9 mouse cellular contexts compared by ENCODE assay signal in the genomic region with DNA sequence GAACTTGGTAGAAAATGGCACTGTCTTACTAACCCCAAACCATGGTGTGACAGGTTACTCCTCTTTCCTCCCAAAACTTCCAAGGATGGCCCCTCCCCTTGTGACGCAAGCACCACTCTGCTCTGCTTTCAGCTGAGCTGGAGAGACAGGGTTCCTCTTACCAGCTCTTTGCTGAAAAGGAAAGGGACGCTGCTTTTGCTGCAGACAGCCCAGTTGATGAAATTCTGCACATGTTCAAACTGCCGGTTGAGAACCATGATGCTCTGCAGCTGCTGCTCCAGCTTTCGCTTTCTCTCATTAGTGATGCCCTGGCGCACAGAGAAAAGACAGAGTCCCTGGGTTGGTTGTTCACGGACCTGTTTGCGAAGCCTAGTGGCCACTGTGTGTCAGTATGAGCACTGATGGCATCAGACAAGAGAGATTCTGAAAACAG. TPM values are rescaled to one million over a fixed set of nuclear protein-coding genes. Genes with fewer than 3 reads are reported as not detected.
A peak's percentile ranks its signal among the peaks of the same experiment; 100 is the strongest.
DNase-seq lines count a peak whose midpoint lies in the region; ATAC-seq lines count a peak whose summit lies in the region.
"Had no signal": no experiment of that assay in that cellular context is flagged by ENCODE, and none has a peak within 500 bp of the region (broad histone marks: within the 10 kb centered on the region; RNA-seq: fewer than 3 reads in every experiment).

No protein-coding gene starts in this region.

- H3K9me3 ChIP-seq in embryonic facial prominence, embryonic 10.5 days = no peaks in the 10 kb centered on the region
- H3K9me3 ChIP-seq in hindbrain, embryonic 11.5 days (ENCODE audit: control insufficient read depth, low read length) = no peaks in the 10 kb centered on the region
- no peaks in the 10 kb centered on the region for H3K9me3 ChIP-seq in lung, embryonic 16.5 days (ENCODE audit: control insufficient read depth, low read length)
- H3K9me3 ChIP-seq: limb, embryonic 15.5 days had no signal

- no peaks in the 10 kb centered on the region for H3K36me3 ChIP-seq in embryonic facial prominence, embryonic 10.5 days (replicated peaks)
- H3K36me3 ChIP-seq in hindbrain, embryonic 11.5 days (ENCODE audit: control insufficient read depth, insufficient read depth, low read length) = no peaks in the 10 kb centered on the region
- H3K36me3 ChIP-seq in lung, embryonic 16.5 days (ENCODE audit: control insufficient read depth, insufficient read depth, low read length) = no peaks in the 10 kb centered on the region
- H3K36me3 ChIP-seq: limb, embryonic 15.5 days had no signal

- intact Hi-C loops in left cerebral cortex, postnatal 14 days (cut with DNase I) = no loop called here

- H3K4me1 ChIP-seq in embryonic facial prominence, embryonic 10.5 days = peaks cover 16% of the 10 kb centered on the region
- H3K4me1 ChIP-seq in hindbrain, embryonic 11.5 days (replicated peaks; ENCODE audit: control insufficient read depth, insufficient read depth, low read length) = no peaks in the 10 kb centered on the region
- no peaks in the 10 kb centered on the region for H3K4me1 ChIP-seq in lung, embryonic 16.5 days (replicated peaks; ENCODE audit: control insufficient read depth, insufficient read depth, low read length)

- H3K27ac ChIP-seq in embryonic facial prominence, embryonic 10.5 days (replicated peaks) = no peak overlapping the region
- no peak overlapping the region for H3K27ac ChIP-seq in hindbrain, embryonic 11.5 days (ENCODE audit: low read depth, low read length)
- no peak overlapping the region for H3K27ac ChIP-seq in lung, embryonic 16.5 days (ENCODE audit: low read length)
- H3K27ac ChIP-seq: limb, embryonic 15.5 days had no signal

- DNase-seq in left cerebral cortex, postnatal 14 days (ENCODE audit: low spot score in 2 of 2) = peak; percentile 20 to 42
- DNase-seq in left cerebral cortex, adult 11 months (ENCODE audit: low spot score) = no peak
- DNase-seq in embryonic facial prominence, embryonic 10.5 days (ENCODE audit: low spot score) = peak; percentile 21
- DNase-seq in hindbrain, embryonic 11.5 days (ENCODE audit: low spot score) = peak; percentile 53
- peak; percentile 11 for DNase-seq in retina, postnatal 7 days (ENCODE audit: low read depth, low spot score)
- DNase-seq in right cerebral cortex, postnatal 36 days (ENCODE audit: low spot score in 2 of 2) = no peak
- DNase-seq in frontal cortex, postnatal 25 days (ENCODE audit: low spot score in 2 of 2) = no peak

- peak; percentile 67 for ATAC-seq in hindbrain, embryonic 11.5 days (ENCODE audit: low FRiP score)
- ATAC-seq in lung, embryonic 16.5 days (ENCODE audit: low read depth) = 0 out of 2 replicates have a peak, but pooled peaks have one; percentile 43

- 25% methylated on average over 7 of the region's 7 CpGs for WGBS in embryonic facial prominence, embryonic 10.5 days
- 28% methylated on average over 7 of the region's 7 CpGs for whole genome bisulfite sequencing in hindbrain, embryonic 11.5 days
- WGBS in lung, embryonic 16.5 days = 26% methylated on average over 7 of the region's 7 CpGs

- peak overlapping the region; percentile 25; the same call in 1 of the 2 replicates for H3K4me3 ChIP-seq in embryonic facial prominence, embryonic 10.5 days
- H3K4me3 ChIP-seq in hindbrain, embryonic 11.5 days (ENCODE audit: low read depth, low read length) = no peak overlapping the region
- H3K4me3 ChIP-seq in lung, embryonic 16.5 days (ENCODE audit: low read length) = no peak overlapping the region
- H3K4me3 ChIP-seq: limb, embryonic 15.5 days had no signal

- 0 out of 2 replicates have a peak, but pooled peaks cover 3% of the 10 kb centered on the region for H3K27me3 ChIP-seq in embryonic facial prominence, embryonic 10.5 days (replicated peaks; ENCODE audit: low read depth, poor library complexity, severe bottlenecking)
- H3K27me3 ChIP-seq in hindbrain, embryonic 11.5 days (ENCODE audit: control insufficient read depth, insufficient read depth, low read length) = no peaks in the 10 kb centered on the region
- H3K27me3 ChIP-seq in lung, embryonic 16.5 days (ENCODE audit: control insufficient read depth, insufficient read depth, low read depth, low read length) = no peaks in the 10 kb centered on the region
- H3K27me3 ChIP-seq: limb, embryonic 15.5 days had no signal

- no peak overlapping the region for H3K4me2 ChIP-seq in hindbrain, embryonic 11.5 days (replicated peaks; ENCODE audit: low read depth, low read length)
- 0 out of 2 replicates have a peak overlapping the region, but pooled peaks have one; percentile 0 for H3K4me2 ChIP-seq in lung, embryonic 16.5 days (ENCODE audit: low read depth, low read length)
- H3K4me2 ChIP-seq: limb, embryonic 15.5 days had no signal

- no peak overlapping the region for H3K9ac ChIP-seq in hindbrain, embryonic 11.5 days (ENCODE audit: low read depth, low read length)
- H3K9ac ChIP-seq in lung, embryonic 16.5 days (ENCODE audit: low read length) = no peak overlapping the region
- H3K9ac ChIP-seq: limb, embryonic 15.5 days had no signal

RNA-seq across cellular contexts. Expression of a gene that starts 27.2 kb away (rescaled TPM):
- 10 to 100 TPM in 1 of 2 experiments, 1 to 10 TPM in 1; 8.7 to 11.0 TPM for total RNA-seq in left cerebral cortex, postnatal 14 days (2021)
- 0.15 and 0.22 TPM in 2 replicates for polyA plus RNA-seq in embryonic facial prominence, embryonic 10.5 days (2016; fragmentation: Nextera tagmentation; extraction: Ambion mirVana)
- 0.08 and 0.14 TPM in 2 replicates for polyA plus RNA-seq in hindbrain, embryonic 11.5 days (2014; fragmentation: Nextera tagmentation; extraction: Ambion mirVana)
- 0.03 and 0.13 TPM in 2 replicates for polyA plus RNA-seq in lung, embryonic 16.5 days (2015; fragmentation: Nextera tagmentation; extraction: Ambion mirVana)

RNA-seq across cellular contexts. Expression of a gene that starts 38.2 kb away (rescaled TPM):
- 100 to 1,000 TPM; 101 to 121 TPM for total RNA-seq in left cerebral cortex, postnatal 14 days (2021)
- polyA plus RNA-seq in embryonic facial prominence, embryonic 10.5 days (2016; fragmentation: Nextera tagmentation; extraction: Ambion mirVana) = 132 and 136 TPM in 2 replicates
- 110 and 124 TPM in 2 replicates for polyA plus RNA-seq in hindbrain, embryonic 11.5 days (2014; fragmentation: Nextera tagmentation; extraction: Ambion mirVana)
- polyA plus RNA-seq in lung, embryonic 16.5 days (2015; fragmentation: Nextera tagmentation; extraction: Ambion mirVana) = 126 and 134 TPM in 2 replicates

RNA-seq across cellular contexts. Expression of a gene that starts 41.9 kb away (rescaled TPM):
- 1 to 10 TPM in 1 of 2 experiments, under 1 TPM in 1; 0.70 to 1.1 TPM for total RNA-seq in left cerebral cortex, postnatal 14 days (2021)
- polyA plus RNA-seq in embryonic facial prominence, embryonic 10.5 days (2016; fragmentation: Nextera tagmentation; extraction: Ambion mirVana) = 2.3 and 2.8 TPM in 2 replicates
- 12.4 and 14.7 TPM in 2 replicates for polyA plus RNA-seq in hindbrain, embryonic 11.5 days (2014; fragmentation: Nextera tagmentation; extraction: Ambion mirVana)
- 5.0 and 6.0 TPM in 2 replicates for polyA plus RNA-seq in lung, embryonic 16.5 days (2015; fragmentation: Nextera tagmentation; extraction: Ambion mirVana)

Comparison
In these comparisons a context has a peak if more than half of its experiments do, and no peak if none do; other contexts are left out.
1. DNase-seq: peak in left cerebral cortex, postnatal 14 days (2 of 2), embryonic facial prominence, embryonic 10.5 days (single experiment), hindbrain, embryonic 11.5 days (single experiment) and retina, postnatal 7 days (single experiment); none in left cerebral cortex, adult 11 months (single experiment), right cerebral cortex, postnatal 36 days (0 of 2) and frontal cortex, postnatal 25 days (0 of 2).